Mouse (Mus musculus) MN1 (cell line): ENCODE results near the gene B4galt5.

ENCODE experiments used
- DNase-seq: peaks from one replicate; pipeline ENCODE4 v3.0.0-alpha.2; 2016; ENCODE audit warnings: low spot score

The B4galt5 gene

DNA sequence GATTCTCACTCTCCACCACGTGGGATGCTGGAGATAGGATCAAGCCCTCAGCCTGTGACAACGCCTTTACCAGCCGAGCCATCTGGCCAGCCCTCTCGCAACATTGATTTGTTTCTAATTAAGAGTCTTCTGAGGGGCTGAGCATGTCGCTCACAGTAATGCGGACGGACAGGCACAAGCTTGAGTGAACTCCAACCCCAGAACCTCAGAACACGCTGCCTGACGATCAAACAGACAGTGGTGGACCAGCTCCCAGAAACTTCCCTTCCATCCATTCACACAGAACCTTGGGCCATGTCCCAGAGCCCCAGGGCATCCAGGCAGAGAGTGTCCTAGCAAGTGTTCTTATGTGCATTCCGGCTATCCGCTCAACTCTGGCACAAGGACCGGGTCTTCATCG, 72.0 kb downstream of the B4galt5 start:
- DNase-seq = no peak

DNA sequence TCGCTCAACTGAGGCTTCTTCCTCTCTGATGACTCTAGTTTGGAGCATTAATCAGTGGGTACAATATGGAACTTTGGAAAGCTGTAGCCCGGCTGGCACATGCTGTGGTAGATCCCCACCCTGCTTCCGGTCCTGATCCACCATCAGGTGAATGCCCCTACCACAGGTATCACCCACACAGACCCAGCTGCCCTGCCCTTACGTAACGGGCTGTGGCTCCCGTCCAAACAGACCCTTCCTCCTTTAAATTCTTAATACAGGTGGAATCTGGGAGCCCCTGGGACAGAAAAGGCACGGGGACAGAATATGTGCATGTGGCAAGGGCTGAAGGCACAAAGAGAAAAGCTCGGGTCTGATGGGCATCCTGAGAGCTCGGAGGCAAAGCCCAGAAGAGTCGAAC, 73.1 kb downstream of the B4galt5 start:
- no peak for DNase-seq

DNA sequence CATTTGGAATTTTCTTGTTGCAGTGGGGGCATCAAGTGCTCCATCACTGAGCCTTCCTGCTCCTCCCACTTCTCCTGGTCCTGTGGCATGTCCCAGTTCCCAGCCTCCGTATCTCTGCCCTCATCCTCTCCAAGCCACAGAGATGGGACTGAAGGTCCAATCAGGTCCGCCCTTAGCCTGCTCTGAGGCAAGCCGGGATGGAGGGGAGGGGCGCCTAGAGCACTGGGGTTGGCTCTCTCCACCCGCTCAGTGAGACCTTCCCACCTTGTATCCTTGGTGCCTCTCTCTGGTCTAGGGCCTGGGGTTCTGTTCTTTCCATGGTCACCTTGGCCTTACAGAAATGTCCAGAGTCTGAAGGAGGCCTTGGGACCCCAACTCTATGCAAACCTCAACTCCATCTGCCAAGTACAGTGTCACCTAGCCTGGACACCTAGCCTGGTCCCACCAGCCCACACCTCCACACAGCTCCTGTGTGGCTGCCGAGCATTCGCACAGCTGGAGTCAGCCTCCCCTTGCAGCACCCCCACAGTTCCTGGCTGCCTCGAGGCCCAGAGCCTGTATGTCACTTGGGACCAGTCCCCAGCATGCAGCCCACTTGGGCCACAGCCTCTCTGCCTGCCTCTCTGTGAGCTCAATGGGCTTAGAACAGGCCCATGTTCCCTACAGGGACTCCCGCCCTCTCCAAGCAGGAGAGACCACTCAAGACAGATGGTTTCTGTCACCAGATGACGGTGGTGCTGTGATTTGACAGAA, 74.1 kb downstream of the B4galt5 start:
- DNase-seq = no peak

DNA sequence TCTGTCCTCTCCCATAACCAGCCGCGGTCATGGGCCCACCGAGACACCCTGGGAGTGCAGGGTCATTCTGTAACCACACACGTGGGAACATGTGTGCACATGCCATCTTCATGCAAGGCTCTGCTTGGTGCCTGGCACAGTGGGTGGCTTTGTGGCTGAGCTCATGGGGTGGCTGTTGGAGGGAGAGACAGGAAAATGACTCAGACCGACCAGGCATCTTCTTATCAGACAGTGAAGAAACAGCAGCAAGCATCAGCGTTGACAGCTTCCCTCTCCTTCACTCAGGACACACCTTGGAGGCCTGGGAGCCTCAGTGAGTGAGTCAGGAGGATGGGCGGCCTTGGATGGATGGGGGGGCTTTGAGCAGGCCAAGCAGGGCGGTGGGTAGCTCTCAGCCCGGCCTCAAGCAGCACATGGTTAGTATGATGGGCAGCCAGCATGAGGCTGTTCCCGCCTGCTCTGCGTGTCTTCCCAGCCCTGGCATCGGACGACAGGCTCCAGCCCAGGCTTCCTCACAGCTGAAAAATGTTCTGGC, 75.7 kb downstream of the B4galt5 start:
- DNase-seq = no peak

DNA sequence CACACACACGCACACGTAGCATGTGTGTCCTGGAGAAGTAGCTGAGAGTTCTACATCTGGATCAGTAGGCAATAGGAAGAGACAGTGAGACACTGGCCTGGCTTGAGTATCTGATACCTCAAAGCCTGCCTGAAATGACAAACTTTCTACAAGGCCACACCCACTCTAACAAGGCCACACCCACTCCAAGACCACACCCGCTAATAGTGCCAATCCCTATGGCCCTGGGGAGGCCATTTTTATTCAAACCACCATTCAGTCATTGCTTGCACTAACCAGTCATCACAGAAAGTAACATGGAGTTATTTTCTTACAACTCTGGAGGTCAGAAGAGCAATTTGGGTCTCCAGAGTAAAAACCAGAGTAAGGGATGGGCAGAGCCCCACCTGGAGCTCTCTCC, 76.3 kb downstream of the B4galt5 start:
- DNase-seq = no peak

DNA sequence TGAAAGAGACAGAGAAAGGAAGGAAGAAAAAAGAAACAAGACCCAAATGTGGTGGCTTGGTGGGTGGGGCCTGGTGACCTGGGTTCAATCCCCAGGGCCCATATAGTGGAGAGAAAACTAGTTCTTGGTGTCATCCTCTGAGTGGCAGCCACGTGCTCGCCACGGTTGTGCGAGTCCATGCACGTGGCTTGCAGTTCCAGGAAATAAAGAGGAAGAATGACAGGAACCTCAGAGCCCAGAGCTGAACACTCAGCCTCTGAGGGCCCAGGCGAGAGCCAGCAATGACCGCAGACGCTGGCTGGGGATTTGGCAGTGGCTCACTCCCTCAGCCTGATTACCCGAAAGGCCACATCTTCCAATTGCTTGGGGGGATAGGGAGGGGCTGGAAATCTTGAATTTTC, 77.9 kb downstream of the B4galt5 start:
- DNase-seq = no peak

DNA sequence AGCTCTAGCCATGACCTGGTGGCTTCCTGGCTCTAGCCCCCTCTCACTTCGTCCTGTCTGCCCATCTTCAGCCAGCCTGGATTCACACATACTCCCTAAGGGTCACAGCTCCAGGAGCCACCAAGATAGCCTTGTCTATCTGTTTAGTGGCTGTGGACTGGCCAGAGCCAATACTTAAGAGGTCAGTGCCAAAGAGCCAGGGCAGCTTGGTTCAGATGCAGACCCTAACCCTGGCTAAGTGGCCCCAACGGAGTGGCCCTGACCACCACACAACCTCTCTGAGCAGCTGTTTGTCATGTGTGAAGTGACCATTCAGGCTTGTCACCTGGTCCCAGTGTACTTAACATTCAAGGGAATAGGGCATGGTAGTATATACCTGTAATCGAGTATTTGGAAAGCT, 78.5 kb downstream of the B4galt5 start:
- DNase-seq = no peak

DNA sequence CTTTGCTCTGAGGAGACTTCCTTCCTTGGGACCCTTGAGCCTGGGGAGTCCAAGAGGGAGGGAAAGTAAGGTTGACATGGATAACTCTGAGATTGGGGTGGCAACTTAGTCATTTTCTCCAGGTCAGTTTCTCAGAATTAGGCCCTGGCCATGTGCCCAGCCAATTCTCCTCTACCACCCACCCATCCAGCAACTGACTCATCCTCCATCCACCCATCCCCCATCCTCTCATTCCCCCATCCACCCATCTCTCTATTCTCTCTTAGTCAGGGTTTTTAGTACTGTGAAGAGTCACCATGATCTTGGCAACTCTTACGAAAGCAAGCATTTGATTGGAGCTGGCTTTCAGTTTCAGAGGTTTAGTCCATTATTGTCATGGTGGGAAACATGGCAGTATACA, 80.3 kb downstream of the B4galt5 start:
- DNase-seq = no peak

DNA sequence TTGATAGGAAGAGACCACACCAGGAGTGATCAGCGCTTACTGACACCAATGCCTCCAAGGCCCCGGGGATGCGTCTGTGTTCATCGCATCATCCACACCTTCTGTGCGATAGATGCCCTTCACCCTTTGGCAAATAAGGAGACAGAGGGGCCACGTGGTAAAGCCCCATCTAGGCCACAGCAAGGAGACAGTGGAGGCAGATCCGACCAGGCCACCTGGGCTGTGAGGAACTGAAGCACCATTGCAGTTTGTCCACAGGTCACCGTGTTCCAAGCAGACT, 80.6 kb downstream of the B4galt5 start:
- DNase-seq = no peak

DNA sequence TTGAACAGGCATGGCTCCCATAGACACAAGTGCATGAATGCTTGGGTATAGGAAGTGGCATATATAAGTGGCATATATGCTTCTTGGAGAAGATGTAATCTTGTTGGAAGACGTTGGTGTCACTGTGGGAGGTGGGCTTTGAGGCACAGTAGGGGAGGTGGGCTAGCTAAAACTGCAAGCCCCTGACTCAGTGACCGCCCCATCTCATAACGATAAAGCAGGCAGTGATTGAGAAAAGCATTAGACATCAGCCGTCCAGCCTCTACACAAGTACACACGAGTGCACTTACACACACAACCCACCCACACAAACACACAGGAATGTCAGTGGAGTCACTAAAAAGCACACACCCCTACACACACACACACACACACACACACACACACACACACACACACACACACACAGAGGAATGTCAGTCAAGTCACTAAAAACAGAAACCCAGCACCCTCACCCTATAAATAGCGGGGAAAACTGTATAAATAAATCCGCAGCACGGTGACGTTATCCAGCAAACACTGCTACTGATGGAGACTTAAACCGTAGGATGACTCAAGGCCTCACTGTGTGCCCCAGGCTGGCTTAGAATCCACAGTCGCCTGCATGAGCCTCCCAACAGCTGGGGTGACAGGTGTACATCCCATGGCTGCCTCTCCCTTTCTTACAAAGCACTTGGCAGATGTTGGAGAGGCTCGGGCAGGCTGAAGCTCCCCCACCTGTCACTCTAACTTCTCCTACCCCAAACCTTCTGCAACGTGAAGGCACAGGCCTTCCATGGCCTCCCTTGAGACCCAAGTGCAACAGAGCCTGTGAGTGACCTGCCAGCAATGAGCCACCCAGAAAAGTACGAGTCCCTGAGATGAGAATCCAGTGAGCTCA, 81.2 kb downstream of the B4galt5 start:
- DNase-seq = no peak

DNA sequence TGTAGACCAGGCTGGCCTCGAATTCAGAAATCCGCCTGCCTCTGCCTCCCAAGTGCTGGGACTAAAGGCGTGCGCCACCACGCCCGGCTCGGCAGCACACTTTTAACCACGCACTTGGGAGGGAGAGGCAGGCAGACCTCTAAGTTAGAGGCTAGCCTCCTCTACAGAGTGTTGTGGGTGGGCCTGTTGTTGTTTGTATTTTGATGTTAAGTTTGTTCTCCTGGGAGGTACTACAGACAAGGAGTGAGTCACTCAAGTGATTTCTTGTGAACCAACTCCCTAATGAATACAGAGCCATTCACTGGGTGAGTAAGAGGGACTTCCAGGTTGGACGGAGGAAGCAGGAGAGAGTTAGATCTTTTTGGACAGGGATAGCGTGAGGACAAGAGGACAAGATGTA, 82.8 kb downstream of the B4galt5 start:
- DNase-seq = no peak

DNA sequence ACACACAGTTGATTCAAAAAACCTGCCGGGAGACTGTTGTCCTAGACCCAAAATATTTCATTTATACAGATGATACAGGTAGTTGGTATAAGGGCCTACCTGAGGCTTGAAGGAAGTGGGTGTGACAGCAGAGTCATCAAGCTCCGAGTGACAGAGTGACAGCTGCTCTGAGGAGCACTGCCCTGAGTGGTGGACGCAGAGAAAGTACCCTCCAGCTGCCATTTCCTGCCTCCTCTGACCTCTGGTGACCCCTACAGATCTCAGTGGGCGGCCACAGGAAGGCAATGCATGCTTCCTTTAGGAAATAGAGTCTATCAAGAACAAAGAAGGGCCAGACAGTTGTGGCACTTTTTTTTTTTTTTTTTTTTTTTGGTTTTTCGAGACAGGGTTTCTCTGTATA, 83.2 kb downstream of the B4galt5 start:
- no peak for DNase-seq

DNA sequence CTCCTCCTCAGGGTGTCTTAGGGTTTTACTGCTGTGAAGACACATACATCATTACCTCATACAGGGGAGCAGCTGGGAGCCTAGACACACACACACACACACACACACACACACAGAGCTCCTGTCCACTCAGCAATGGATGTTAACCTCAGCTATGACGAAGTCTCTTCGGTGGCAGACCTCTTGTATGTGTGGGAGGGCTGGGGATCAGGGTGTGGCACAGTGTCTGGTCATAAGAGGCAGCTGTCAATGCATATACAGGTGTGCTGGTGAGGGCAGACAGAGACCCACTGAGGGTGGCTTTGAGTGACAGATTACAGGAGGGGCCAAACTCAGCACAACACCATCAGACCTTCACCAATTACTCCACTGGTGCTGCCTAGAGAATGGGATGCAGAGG, 84.0 kb downstream of the B4galt5 start:
- DNase-seq = no peak

DNA sequence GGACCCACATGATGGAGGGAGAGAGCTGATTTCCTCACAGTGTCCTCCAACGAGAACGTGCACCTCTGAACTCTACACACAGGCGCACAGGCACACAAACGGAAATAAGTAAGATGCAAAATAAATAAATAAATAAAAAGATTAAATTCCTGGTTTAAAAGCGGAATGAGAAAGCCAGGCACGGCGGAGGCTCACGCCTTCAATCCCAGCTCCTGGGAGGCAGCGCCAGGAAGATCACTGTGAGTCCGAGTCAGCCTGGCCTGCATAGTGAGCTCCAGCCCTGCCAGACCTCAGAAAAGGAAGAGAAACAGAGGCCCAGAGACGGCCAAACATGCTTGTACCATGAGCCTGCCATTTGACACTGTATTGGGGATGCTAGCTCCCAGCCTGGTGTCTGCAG, 85.1 kb downstream of the B4galt5 start:
- no peak for DNase-seq

DNA sequence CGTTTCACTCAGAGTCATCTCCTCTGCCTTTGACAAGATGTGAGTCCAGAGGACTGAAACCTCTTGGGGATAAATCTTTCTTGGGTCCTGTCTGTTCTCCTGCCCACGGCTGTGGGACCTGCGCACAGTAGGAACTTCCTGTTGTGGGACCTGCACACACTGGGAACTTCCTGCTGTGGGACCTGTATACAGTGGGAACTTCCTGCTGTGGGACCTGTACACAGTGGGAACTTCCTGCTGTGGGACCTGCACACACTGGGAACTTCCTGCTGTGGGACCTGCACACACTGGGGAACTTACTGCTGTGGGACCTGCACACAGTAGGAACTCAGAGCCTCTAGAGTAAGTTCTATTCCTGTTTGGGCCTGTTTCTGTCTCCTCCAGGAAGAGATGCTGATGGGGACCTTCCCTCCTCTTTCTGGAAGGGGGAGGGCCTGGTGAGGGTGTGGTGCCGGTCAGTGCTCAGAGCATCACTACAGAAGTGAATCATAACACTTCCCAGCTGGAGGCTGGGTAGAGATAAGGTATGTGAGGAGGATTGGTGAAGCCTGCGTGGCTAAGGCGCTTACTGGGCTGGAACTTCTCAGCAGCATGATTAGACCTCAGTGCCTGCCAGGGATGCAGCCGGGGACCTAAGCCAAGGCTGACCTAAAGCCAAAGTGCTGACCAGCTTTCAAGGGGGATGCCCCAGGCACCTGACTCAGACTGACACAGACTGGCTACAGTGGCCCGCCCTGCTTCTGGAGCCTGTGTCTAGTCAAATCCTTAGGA, 85.8 kb downstream of the B4galt5 start:
- DNase-seq = peak; percentile 66

DNA sequence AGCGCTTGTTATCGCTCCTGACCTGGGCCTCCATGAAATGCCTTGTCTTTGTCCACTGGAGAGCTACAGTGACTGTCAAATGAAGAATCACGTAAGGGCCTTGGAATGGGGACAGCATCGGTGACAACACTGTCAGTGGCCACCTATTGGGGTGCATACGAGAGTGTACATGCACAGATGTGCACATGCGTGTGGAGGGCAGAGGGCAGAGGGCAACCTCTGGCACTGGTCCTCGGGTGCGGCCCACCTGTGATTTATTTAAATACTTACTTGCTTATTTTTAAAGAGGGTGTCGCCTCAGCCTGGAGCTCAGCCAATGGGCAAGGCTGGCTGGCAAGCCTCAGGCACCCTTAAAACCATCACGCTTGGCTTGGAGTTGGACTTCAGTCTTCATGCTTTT, 86.5 kb downstream of the B4galt5 start:
- DNase-seq = no peak

DNA sequence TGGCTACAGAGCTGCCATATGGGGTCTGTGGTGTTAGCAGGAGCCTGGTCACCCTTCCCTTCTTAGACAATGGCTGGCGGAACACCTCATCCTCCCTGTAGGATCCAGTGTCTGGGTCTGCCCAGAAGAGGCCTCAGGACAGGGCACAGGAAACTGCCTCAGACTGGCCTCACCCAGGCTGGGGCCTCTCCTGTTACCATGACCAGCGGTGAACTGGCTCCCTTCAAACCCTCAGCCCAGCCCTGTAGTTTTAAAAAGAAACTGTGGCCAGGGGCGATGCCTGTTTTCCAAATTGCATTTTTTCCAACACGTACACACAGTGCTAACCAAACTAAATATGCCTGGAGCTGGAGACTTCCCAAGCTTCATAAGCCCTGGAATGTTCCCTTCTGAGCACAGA, 87.9 kb downstream of the B4galt5 start:
- DNase-seq = no peak

DNA sequence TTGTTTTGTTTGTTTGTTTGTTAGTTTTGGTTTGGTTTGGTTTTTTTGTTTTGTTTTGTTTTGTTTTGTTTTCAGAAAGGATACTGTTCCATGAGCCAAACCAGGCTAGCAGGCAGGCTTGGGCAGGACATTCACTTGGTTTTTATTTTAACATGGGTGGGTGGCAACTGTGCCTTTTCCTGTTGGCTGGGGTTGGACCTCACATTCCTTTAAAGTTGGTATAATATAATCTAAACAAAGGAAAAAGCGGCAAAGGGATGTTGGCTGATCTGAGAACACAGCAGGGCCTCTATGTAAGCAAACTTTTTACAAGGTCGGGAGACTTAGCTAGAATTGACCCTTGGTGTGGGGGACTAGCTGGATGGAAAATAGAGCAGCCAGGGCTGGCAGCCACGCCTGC, 91.2 kb downstream of the B4galt5 start:
- DNase-seq = no peak

DNA sequence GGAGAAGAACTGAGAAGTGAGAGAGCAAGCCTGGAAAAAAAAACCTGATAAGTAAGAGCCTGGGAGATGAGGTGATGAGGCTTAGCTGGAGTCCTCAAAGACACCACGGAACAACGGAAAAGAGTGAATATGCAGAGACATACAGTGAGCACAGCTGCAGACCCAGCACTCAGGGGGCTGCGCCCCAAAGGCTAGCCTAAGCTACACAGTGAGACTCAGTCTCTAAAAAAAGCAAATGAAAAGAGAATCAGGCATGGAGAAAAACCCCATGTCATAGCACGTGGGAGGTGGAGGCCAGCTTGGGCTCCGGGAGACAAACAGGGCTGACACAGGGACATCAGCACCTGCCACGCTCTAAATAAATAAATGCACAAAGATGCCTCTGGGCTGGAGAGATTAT, 94.2 kb downstream of the B4galt5 start:
- no peak for DNase-seq

DNA sequence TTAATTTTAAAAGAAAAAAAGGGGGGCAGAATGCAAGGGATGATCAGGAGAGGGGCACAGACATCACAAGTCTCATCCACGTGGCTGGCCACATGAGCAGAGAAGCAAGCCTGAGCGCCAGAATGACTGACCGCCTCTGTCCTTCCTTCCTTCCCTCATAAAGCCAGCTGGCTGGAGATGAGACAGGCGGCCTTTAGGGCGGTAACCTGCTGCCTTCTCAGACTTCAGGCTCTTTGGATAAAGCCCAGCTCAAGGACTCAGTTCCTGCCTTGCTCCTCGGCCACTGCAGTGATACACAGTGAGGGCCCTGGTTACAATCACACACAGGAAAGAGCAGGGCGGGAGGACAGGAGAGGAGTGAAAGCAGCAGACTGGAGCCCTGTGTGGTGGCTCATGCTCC, 94.8 kb downstream of the B4galt5 start:
- no peak for DNase-seq

DNA sequence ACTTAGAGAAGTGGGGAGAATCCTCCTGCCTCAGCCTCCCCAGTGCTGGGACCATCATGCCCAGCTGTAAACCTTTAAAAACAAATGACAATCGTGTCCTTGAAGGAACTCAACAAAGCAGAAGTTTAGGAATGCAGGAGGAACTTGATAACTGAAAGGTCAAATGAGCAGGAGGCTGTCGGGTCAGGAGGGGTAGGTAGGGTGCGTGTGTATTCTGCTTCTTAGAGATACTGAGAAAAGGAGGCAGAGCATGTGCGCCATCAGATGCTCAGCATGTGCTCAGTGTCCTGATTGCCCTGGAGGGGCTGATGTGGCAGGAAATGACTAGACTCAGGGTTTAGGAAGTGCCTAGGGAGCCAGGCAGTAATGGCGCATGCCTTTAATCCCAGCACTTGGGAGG, 95.5 kb downstream of the B4galt5 start:
- DNase-seq = no peak

DNA sequence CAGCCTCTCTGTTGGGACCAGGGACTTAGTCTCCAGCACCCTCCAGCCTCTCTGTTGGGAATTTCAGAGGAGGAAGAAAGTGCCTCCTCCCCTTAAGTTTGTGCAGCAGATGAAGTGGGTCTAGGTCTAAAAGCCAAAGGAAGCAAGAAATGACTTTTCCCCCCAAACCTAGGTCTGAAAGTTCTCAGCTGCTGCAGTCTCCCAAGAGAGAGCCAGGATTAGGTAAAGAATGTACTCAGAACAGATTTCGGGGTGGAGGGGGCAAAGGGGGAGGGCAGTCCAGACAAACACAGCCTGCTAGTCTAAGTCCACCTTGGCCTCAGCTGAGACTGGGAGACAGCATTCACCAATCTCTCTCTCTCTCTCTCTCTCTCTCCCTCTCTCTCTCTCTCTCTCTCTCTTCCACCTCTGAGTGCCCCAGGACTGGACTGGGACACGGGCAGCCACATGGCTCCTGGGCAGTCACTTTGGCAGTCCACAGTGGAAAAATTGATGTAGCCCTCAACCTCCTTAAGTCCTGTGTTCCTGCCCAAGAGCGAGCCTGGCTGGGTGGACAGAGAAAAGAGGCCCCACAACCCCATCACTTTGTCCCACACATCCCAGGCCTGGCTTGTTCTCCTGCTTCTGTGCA, 96.8 kb downstream of the B4galt5 start:
- peak; percentile 29 for DNase-seq
